Mouse (Mus musculus) CH12.LX (cell line): Measurements from ENCODE around the gene Tpi1. TPM values are rescaled to one million over a fixed set of nuclear protein-coding genes. Genes with fewer than 3 reads are reported as not detected.

ENCODE experiments used
- DNase-seq: peaks from one replicate; pipeline ENCODE4 v3.0.0-alpha.2; 2013; ENCODE audit errors: extremely low read depth
- H3K27ac ChIP-seq: 2 replicates; pipeline ENCODE4 v1.5.1; 2012; ENCODE audit warnings: low read depth, mild to moderate bottlenecking, control low read depth, moderate library complexity; ENCODE audit not compliant: insufficient read depth
- H3K27me3 ChIP-seq: replicated peaks from 2 replicates; pipeline ENCODE3; 2012; ENCODE audit warnings: inconsistent platforms
- H3K36me3 ChIP-seq, 2 experiments: replicated peaks in 1 of 2; 2 replicates each; pipeline versions ENCODE3 to v1.6.1; 2012; ENCODE audit warnings: inconsistent platforms in 1 of 2, low read length in 1 of 2, mild to moderate bottlenecking in 1 of 2, mixed read lengths in 1 of 2, moderate library complexity in 1 of 2; ENCODE audit not compliant: control insufficient read depth in 1 of 2, insufficient read depth in 1 of 2
- H3K4me1 ChIP-seq, 2 experiments: 2 replicates each; pipeline ENCODE4 v1.6.1; 2012; ENCODE audit warnings: inconsistent platforms in 1 of 2, moderate library complexity in 1 of 2; ENCODE audit not compliant: insufficient read depth in 2 of 2, control insufficient read depth in 1 of 2
- H3K4me2 ChIP-seq: 2 replicates; pipeline ENCODE4 v1.6.1; 2012; ENCODE audit warnings: low read depth, mild to moderate bottlenecking, control low read depth; ENCODE audit not compliant: poor library complexity, insufficient read depth, severe bottlenecking
- H3K4me3 ChIP-seq, 3 experiments: fragments of 150-350 bp in 1 of 3; sonication (generic) in 1 of 3; replicated peaks in 1 of 3; 2 replicates each; pipeline versions ENCODE3 to v1.5.1; 2011 to 2012; ENCODE audit warnings: low read depth in 2 of 3, low read length in 2 of 3, mild to moderate bottlenecking in 2 of 3, moderate library complexity in 2 of 3, control low read depth in 1 of 3, improper control_type of control experiment in 1 of 3, inconsistent platforms in 1 of 3, mixed read lengths in 1 of 3; ENCODE audit not compliant: poor library complexity in 1 of 3
- H3K79me2 ChIP-seq: replicated peaks from 2 replicates; pipeline ENCODE4 v1.6.1; 2012; ENCODE audit warnings: mild to moderate bottlenecking, moderate library complexity; ENCODE audit not compliant: control insufficient read depth, poor library complexity, insufficient read depth, severe bottlenecking; ENCODE audit errors: extremely low read depth
- H3K9ac ChIP-seq: 2 replicates; pipeline ENCODE4 v1.6.1; 2012; ENCODE audit warnings: low read depth, mild to moderate bottlenecking, control low read depth, moderate library complexity; ENCODE audit not compliant: insufficient read depth
- H3K9me3 ChIP-seq: replicated peaks from 2 replicates; pipeline ENCODE3; 2012; ENCODE audit warnings: low read length, inconsistent platforms, mixed read lengths
- CHD2 ChIP-seq: IDR thresholded peaks from 2 replicates; pipeline ENCODE4 v1.6.1; 2011; ENCODE audit warnings: low read length, improper control_type of control experiment
- CTCF ChIP-seq, 2 experiments: IDR thresholded peaks in 1 of 2; conservative IDR thresholded peaks in 1 of 2; 2 replicates each; pipeline ENCODE4 v1.5.1; 2011 to 2012; ENCODE audit warnings: low read depth in 2 of 2, low read length in 2 of 2, improper control_type of control experiment in 1 of 2, inconsistent platforms in 1 of 2, mild to moderate bottlenecking in 1 of 2, moderate library complexity in 1 of 2
- ELF1 ChIP-seq: IDR thresholded peaks from 2 replicates; pipeline ENCODE4 v1.6.1; 2014; ENCODE audit warnings: low read depth, mild to moderate bottlenecking, inconsistent platforms, low read length, improper control_type of control experiment
- ETS1 ChIP-seq: conservative IDR thresholded peaks from 2 replicates; pipeline ENCODE4 v1.6.1; 2012; ENCODE audit warnings: low read depth, mild to moderate bottlenecking, inconsistent platforms, low read length, improper control_type of control experiment, moderate library complexity
- MEF2A ChIP-seq: IDR thresholded peaks from 2 replicates; pipeline ENCODE4 v1.6.1; 2014; ENCODE audit warnings: low read depth, mild to moderate bottlenecking, inconsistent platforms, low read length, improper control_type of control experiment, borderline replicate concordance
- MXI1 ChIP-seq: IDR thresholded peaks from 2 replicates; pipeline ENCODE4 v1.6.1; 2011; ENCODE audit warnings: mild to moderate bottlenecking, low read depth, low read length, improper control_type of control experiment
- MYC ChIP-seq: IDR thresholded peaks from 2 replicates; pipeline ENCODE4 v1.6.1; 2011; ENCODE audit warnings: low read depth, mild to moderate bottlenecking, improper control_type of control experiment, low read length
- TBP ChIP-seq: conservative IDR thresholded peaks from 2 replicates; pipeline ENCODE4 v1.6.1; 2011; ENCODE audit warnings: low read depth, low read length, improper control_type of control experiment
- TCF12 ChIP-seq: IDR thresholded peaks from 2 replicates; pipeline ENCODE4 v1.6.1; 2014; ENCODE audit warnings: low read depth, mild to moderate bottlenecking, inconsistent platforms, low read length, improper control_type of control experiment
- ZC3H11A ChIP-seq: IDR thresholded peaks from 2 replicates; pipeline ENCODE4 v1.6.1; 2012; ENCODE audit warnings: low read depth, mild to moderate bottlenecking, inconsistent platforms, low read length, improper control_type of control experiment
- ZMIZ1 ChIP-seq: IDR thresholded peaks from 2 replicates; pipeline ENCODE4 v1.6.1; 2012; ENCODE audit warnings: low read depth, mild to moderate bottlenecking, inconsistent platforms, low read length, improper control_type of control experiment
- dilution Hi-C: fragments of 300-500 bp; cut with MboI; formaldehyde crosslinking; loops from 2 replicates; pipeline ENCODE4 v1.14.3; 2020; ENCODE audit warnings: low sequenced_read_pairs; ENCODE audit not compliant: extremely low pct_unique_long_range_greater_than_20kb, extremely low pct_ligation_motif_present
- in situ Hi-C: fragments of 300-500 bp; cut with MboI; formaldehyde crosslinking; loops from 3 replicates; pipeline ENCODE4 v1.14.3; 2019; ENCODE audit warnings: low sequenced_read_pairs, low pct_ligation_motif_present, low pct_unique_long_range_greater_than_20kb, mixed read lengths
- polyA plus RNA-seq: library from polyadenylated mRNA; unstranded; fragments of >175 nt; gene quantifications from 2 replicates; pipeline ENCODE4 v1.2.1, GENCODE M21; 2012; ENCODE audit warnings: low read depth; ENCODE audit not compliant: insufficient read length
- total RNA-seq, 2 experiments: library from RNA; depleted of rRNA; stranded (reverse); fragments of 300-350 nt in 1 of 2; fragments of >200 nt in 1 of 2; gene quantifications; 2 replicates each; pipeline ENCODE4 v1.2.3; 2012 to 2014

Gene Tpi1
- total and polyA plus RNA-seq, 3 experiments: 758 to 1,645 (median 1,303) TPM

DNA sequence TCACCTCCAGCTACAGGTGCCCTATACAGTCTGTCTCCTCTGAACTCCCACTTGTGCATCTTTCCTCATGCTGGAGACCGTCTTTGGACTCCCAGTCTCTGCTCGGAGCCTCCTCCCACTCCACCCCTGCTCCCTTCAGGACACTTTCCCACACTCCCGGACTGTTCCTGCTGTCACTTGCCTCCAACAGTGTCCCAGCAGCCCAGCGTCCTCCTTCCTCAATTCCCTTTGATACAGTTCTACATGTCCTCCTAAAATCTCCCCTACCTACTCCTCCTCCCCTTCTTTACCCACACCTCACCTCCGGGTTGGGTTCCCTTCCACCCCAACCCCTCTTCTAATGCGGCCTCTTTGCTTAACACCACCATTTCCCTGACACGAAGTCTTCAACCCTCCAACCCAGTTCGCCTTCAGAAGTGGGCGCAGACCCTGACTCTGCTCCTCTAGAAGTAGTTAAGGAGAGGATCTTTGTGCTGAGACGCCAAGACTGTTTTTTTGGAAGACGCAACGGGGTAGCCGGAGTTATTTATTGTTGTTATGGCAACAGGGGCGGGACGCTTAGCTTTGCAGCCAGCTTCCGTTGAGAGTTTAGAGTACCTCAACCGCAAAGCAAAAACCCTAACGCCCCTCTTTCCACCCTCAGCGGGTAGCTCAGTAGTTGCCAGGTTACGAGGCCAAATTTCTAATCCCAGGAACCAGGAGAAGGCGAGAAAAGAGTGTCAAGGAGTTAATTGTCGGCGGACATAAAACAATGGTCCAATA, 34.7 kb downstream of the Tpi1 start, which contains the start of gene Lrrc23:
Gene Lrrc23, minus strand, starts transcription at position 506 of the 762 bp plus-strand sequence.
- no peak within 1 kb of the TSS for H3K9ac ChIP-seq
- no peak for TF ChIP-seq TBP
- no peak for TF ChIP-seq MYC
- TF ChIP-seq MEF2A: no peak
- TF ChIP-seq ZC3H11A: no peak
- no peak for TF ChIP-seq ETS1
- TF ChIP-seq MXI1: peak; percentile 51
- no peak for TF ChIP-seq CTCF (conservative IDR thresholded peaks at IDR 0.05 in 1 of 2, IDR thresholded peaks at IDR 0.05 in 1 of 2; ENCODE audit: low read depth in 2 of 2, low read length in 2 of 2)
- no peak for TF ChIP-seq TCF12
- TF ChIP-seq ELF1: no peak
- in situ Hi-C loops (no loop called here), dilution Hi-C loops (no loop called here)
- no peaks in the 10 kb centered on the region for H3K36me3 ChIP-seq
- H3K27me3 ChIP-seq: peaks cover 11% of the 10 kb centered on the region
- peaks cover 5% of the 10 kb centered on the region for H3K9me3 ChIP-seq
- peaks cover 6 to 11% of the 10 kb centered on the region in 2 experiments; a peak in 3 of 4 replicates for H3K4me1 ChIP-seq
- H3K4me2 ChIP-seq: peak within 1 kb of the TSS; percentile 42; the same call in 1 of the 2 replicates
- no peak within 1 kb of the TSS for H3K27ac ChIP-seq
- no peaks in the 10 kb centered on the region for H3K79me2 ChIP-seq
- H3K4me3 ChIP-seq: no peak within 1 kb of the TSS
- no peak for DNase-seq

GRCm38 (mm10) chr6:124770511-124770910, 43.6 kb downstream of the Tpi1 start:
- no peak overlapping the region for H3K9ac ChIP-seq
- in situ Hi-C loops: no loop called here
- peaks cover 19% of the 10 kb centered on the region for H3K27me3 ChIP-seq
- no peak for DNase-seq
- H3K27ac ChIP-seq: no peak overlapping the region
- TF ChIP-seq TBP: no peak
- no peak for TF ChIP-seq ELF1
- H3K4me3 ChIP-seq: no peak overlapping the region
- H3K36me3 ChIP-seq: peaks cover 14 to 23% of the 10 kb centered on the region in 2 experiments
- dilution Hi-C loops: no loop called here
- H3K9me3 ChIP-seq: no peaks in the 10 kb centered on the region
- H3K4me2 ChIP-seq: no peak overlapping the region
- peaks cover 7 to 33% of the 10 kb centered on the region in 2 experiments for H3K4me1 ChIP-seq
- H3K79me2 ChIP-seq: no peaks in the 10 kb centered on the region

DNA sequence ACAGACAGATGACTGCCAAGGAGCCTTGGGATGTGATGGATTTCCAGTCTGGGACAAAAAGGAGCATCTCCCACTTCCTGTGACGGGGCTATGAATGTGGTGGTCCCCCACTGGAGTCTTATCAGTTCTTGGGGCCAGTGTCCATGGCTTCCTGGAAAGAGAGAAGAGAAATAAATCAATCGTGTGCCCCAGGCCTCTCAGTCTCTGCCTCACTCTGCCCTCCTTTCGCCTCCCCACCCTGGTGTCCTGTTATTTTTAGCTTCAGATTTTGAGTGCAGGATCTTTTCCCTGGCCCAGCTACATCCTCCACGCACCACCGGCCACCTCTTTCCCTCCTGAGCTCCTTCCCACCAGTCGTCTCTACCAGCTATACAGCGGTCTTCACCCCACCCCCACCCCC, 44.1 kb downstream of the Tpi1 start:
- DNase-seq: no peak
- TF ChIP-seq CHD2 (0 out of 2 replicates have a peak, but pooled peaks have one; percentile 36), MEF2A (no peak), ZMIZ1 (no peak)
- Histone ChIP-seq H3K4me3 (peak overlapping the region; percentile 40 to 98 (median 67)), H3K9me3 (no peaks in the 10 kb centered on the region), H3K4me2 (no peak overlapping the region), H3K36me3 (peaks cover 15 to 27% of the 10 kb centered on the region in 2 experiments), H3K27me3 (peaks cover 19% of the 10 kb centered on the region), H3K9ac (peak overlapping the region; percentile 86; the same call in 1 of the 2 replicates), H3K79me2 (no peaks in the 10 kb centered on the region), H3K4me1 (peaks cover 7 to 33% of the 10 kb centered on the region in 2 experiments), H3K27ac (no peak overlapping the region)
- dilution Hi-C loops: no loop called here
- in situ Hi-C loops: no loop called here
